Mouse (Mus musculus) forebrain, embryonic 13.5 days (tissue): ENCODE measurements around the gene Kcnh2. TPM values are rescaled to one million over a fixed set of nuclear protein-coding genes. Genes with fewer than 3 reads are reported as not detected.

Source experiments
- ATAC-seq: fragments of 200-750 bp; cut with Nextera tagmentation; 2 replicates; pipeline ENCODE4 v1.8.0; 2017
- H3K27ac ChIP-seq: fragments of 300-500 bp; sonication (generic); 2 replicates; pipeline ENCODE4 v1.5.1; 2015; ENCODE audit warnings: inconsistent platforms, mild to moderate bottlenecking, moderate library complexity
- H3K27me3 ChIP-seq: fragments of 300-500 bp; sonication (generic); 2 replicates; pipeline ENCODE4 v1.6.1; 2015; ENCODE audit warnings: mild to moderate bottlenecking, inconsistent platforms
- H3K36me3 ChIP-seq: fragments of 300-500 bp; sonication (generic); 2 replicates; pipeline ENCODE4 v1.6.1; 2015; ENCODE audit warnings: mild to moderate bottlenecking, inconsistent platforms; ENCODE audit not compliant: poor library complexity, severe bottlenecking
- H3K4me1 ChIP-seq: fragments of 300-500 bp; sonication (generic); 2 replicates; pipeline ENCODE4 v1.6.1; 2015; ENCODE audit warnings: inconsistent platforms
- H3K4me2 ChIP-seq: fragments of 300-500 bp; sonication (generic); 2 replicates; pipeline ENCODE4 v1.6.1; 2015; ENCODE audit warnings: inconsistent platforms, mild to moderate bottlenecking, moderate library complexity
- H3K4me3 ChIP-seq: fragments of 300-500 bp; sonication (generic); 2 replicates; pipeline ENCODE4 v1.5.1; 2015; ENCODE audit warnings: mild to moderate bottlenecking, inconsistent platforms
- H3K9ac ChIP-seq: fragments of 300-500 bp; sonication (generic); 2 replicates; pipeline ENCODE4 v1.6.1; 2015; ENCODE audit warnings: mild to moderate bottlenecking, inconsistent platforms
- H3K9me3 ChIP-seq: fragments of 300-500 bp; sonication (generic); replicated peaks from 2 replicates; pipeline ENCODE4 v1.6.1; 2016; ENCODE audit warnings: inconsistent platforms
- WGBS: fragments of 180-500 bp; shearing (Covaris S2); methylation state at CpG from one replicate; pipeline ENCODE4 v1.1.7; 2015; 5-methylcytosine and 5-hydroxymethylcytosine counted together
- polyA plus RNA-seq: library from polyadenylated mRNA; unstranded; fragments of >200 nt; fragmentation: Nextera tagmentation; extraction: Ambion mirVana; gene quantifications from 2 replicates; pipeline ENCODE4 v1.2.1, GENCODE M21; 2015

The Kcnh2 gene
- polyA plus RNA-seq, 1 experiment from 2014 or later, result 4.3 TPM

DNA sequence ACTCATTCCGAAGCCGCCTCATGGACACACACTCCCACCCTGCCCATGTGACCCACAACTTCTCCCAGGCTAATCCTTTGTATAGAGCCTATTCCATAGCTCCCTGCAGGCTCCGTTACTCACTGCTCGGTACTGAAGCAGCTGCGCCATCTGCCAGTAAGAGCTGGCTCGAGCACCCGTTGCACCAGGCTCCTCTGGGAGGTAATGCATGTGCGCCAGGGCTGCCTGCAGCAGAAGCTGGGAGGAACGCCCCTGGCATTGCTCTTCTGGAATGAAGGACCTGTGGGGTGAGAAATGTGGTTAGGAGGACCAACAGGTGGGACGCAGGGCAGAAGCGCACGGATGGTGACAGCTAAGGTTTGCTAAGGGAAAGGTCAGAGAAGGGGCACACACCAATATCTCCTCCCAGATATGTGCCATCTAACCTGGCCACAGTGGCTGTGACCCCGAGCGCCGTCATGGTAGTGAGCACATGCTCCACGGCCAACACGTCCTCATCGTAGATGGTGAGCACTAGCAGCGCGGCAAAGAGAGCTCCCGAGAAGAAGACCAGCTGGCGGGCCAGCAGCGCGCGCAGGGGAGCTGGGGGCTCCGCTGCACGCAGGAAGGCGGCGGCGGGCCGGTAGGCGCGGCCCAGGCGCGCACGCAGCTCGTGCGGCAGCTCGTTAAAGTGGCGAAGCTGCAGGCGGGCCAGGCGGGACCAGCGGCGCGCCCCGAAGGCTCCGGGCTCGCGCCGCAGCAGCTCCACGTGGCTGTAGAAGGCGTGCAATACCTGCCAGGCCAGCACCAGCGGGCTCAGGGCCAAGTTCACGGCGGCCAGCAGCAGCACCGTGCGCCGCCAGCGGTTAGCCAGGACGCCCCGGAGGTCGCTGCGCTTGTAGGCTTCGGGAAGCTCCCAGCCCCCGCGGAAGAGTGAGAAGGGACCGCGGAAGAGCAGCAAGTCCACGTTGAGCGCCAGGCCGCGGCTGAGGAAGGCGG lies 36.1 kb upstream of the Kcnh2 start:
- Histone ChIP-seq H3K4me3 (peak overlapping the region; percentile 45), H3K9me3 (no peaks in the 10 kb centered on the region), H3K4me1 (peaks cover 28% of the 10 kb centered on the region), H3K27me3 (peaks cover 65% of the 10 kb centered on the region), H3K4me2 (peak overlapping the region; percentile 95), H3K27ac (no peak overlapping the region), H3K9ac (peak overlapping the region; percentile 59), H3K36me3 (no peaks in the 10 kb centered on the region)
- ATAC-seq, result peak; percentile 70
- under 1% methylated on average over 68 of the region's 73 CpGs for WGBS

DNA sequence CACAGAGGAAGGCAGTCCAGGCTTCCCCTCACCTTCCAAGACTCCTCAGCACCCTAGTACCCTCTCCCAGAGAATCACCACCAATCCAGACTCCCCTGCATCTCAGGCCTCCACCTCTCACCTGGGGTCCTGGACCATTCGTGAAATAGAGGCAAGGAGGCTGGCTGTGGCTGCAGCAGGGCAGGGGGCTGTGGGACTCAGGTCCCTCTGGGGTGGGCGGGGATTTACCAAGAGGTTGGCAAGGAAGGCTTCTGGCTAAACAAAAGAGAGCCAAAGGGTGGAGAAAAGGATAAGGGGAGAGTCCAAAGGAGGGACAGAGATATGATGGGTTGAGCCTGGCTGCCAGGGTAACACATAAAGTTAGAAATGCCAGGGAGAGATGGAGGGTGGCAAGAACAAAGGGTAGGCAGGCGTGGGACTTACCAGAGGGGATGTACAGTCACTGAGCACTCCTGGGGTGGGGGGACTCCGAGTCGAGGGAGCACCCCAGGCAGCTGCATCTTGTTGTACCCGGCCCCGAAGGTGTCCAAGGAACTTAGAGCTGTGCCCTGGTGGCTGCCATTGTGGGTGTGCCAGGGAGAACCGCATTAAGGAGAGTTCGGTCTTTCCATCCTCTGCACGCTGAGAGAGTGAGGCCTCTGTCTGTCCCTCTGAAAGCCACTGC lies 34.6 kb upstream of the Kcnh2 start:
- H3K36me3 ChIP-seq, result no peaks in the 10 kb centered on the region
- H3K9ac ChIP-seq, result no peak overlapping the region
- H3K4me1 ChIP-seq, result peaks cover 28% of the 10 kb centered on the region
- H3K4me2 ChIP-seq, result no peak overlapping the region
- no peak for ATAC-seq
- peaks cover 59% of the 10 kb centered on the region for H3K27me3 ChIP-seq
- H3K4me3 ChIP-seq, result no peak overlapping the region
- H3K9me3 ChIP-seq, result no peaks in the 10 kb centered on the region
- H3K27ac ChIP-seq, result no peak overlapping the region
- 78% methylated on average over 10 of the region's 10 CpGs for WGBS

DNA sequence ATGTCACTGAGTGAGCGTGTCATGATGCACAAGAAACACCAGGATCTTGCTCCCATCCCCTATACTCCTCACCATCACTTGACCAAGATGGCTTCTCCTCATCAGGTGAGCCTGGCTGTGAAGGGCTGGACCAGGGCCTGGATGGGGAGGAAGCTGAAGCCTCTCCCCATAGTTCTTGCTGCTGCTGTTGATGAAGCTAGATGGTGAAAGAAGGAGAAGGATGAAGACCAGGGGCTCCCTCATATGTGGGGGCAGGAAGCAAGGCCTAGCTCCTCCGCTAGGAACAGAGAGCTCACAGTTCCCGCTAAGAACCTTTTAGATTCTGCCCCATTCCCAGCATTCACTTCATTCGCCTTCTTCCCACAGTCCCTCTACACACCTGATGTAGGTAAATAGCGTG lies 34.0 kb upstream of the Kcnh2 start:
- Histone ChIP-seq H3K4me2 (no peak overlapping the region), H3K9me3 (no peaks in the 10 kb centered on the region), H3K4me1 (peaks cover 28% of the 10 kb centered on the region), H3K4me3 (no peak overlapping the region), H3K36me3 (no peaks in the 10 kb centered on the region), H3K27me3 (peaks cover 54% of the 10 kb centered on the region), H3K9ac (no peak overlapping the region), H3K27ac (no peak overlapping the region)
- WGBS, result 93% methylated on average over 5 of the region's 5 CpGs
- no peak for ATAC-seq

DNA sequence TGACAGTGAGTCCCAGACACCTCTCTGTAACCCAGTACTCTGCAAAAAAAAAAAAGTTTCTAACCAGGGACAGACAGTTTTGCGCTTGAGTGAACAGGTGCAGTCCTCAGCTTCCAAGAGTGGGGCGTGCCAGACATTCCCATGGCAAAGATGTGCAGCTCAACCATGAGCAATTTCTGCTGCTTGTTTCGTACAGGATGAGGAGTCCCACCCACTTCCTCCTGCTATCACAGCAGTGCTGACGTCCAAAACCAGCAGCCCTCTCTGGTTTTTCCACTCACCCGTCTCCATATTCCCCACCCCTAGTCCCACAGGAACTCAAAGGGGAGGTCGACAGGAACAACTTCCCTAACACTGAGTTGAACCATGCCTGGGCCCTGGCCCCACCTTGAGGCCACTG lies 33.0 kb upstream of the Kcnh2 start:
- no peak for ATAC-seq
- H3K4me2 ChIP-seq, result no peak overlapping the region
- no peak overlapping the region for H3K4me3 ChIP-seq
- H3K9ac ChIP-seq, result no peak overlapping the region
- peaks cover 28% of the 10 kb centered on the region for H3K4me1 ChIP-seq
- no peaks in the 10 kb centered on the region for H3K9me3 ChIP-seq
- H3K36me3 ChIP-seq, result no peaks in the 10 kb centered on the region
- no peak overlapping the region for H3K27ac ChIP-seq
- WGBS, result 69% methylated on average over 6 of the region's 6 CpGs
- peaks cover 50% of the 10 kb centered on the region for H3K27me3 ChIP-seq

DNA sequence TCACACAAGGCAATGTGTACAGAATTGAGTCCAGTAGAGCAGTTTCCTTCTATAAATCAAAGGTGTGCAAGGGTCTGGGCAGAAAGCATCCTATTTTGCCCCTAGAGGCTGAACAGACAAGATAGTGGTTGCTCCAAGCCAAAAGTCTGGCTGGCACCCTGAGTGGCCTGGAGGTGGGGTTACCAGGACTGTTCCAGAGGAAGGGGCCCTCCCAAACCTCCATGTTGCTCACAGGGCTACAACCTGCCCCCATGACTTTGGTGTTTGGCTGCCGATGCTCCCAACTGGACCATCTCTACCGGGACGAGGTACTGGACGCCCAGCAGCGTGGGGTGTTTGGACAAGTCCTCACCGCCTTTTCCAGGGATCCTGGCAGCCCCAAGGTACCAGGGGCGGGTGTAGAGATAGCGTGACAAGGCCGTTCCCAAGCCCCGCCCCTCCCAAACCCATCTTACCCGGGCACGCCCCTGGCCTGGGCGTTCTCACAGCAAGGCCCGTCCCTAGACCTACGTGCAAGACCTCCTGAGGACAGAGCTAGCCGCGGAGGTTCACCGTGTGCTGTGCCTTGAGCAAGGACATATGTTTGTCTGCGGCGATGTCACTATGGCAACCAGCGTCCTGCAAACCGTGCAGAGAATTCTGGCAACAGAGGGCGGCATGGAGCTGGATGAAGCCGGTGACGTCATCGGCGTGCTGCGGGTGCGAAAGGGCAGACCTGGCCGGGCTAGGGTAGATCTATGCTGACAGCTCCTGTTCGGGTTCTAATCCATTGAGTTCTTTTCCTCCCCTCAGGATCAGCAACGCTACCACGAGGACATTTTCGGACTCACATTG lies 31.8 kb upstream of the Kcnh2 start:
- peaks cover 25% of the 10 kb centered on the region for H3K4me1 ChIP-seq
- peak overlapping the region; percentile 61 for H3K9ac ChIP-seq
- WGBS, result under 1% methylated on average over 34 of the region's 34 CpGs
- peak overlapping the region; percentile 49 for H3K4me3 ChIP-seq
- H3K9me3 ChIP-seq, result no peaks in the 10 kb centered on the region
- H3K27me3 ChIP-seq, result peaks cover 41% of the 10 kb centered on the region
- ATAC-seq, result peak; percentile 86
- no peak overlapping the region for H3K27ac ChIP-seq
- H3K4me2 ChIP-seq, result peak overlapping the region; percentile 72
- H3K36me3 ChIP-seq, result no peaks in the 10 kb centered on the region

DNA sequence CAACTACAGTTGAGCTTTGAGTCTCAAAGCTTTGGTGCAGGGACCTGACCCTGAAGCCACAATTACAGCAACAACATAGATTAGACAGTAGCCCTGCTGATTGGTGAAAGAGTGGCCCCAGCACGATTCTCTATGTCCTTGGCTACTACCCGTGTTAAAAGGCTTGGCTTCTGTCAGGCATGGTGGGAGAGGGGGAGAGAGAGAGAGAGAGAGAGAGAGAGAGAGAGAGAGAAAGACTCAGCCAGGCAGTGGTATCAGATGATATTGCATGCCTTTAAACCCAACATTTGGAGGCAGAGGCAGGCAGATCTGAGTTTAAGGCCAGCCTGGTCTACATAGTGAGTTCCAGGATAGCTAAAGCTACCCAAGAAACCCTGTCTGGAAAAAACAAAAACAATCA lies 30.6 kb upstream of the Kcnh2 start:
- no peak for ATAC-seq
- Histone ChIP-seq H3K36me3 (no peaks in the 10 kb centered on the region), H3K4me2 (no peak overlapping the region), H3K9ac (no peak overlapping the region), H3K9me3 (no peaks in the 10 kb centered on the region), H3K4me3 (no peak overlapping the region), H3K4me1 (peaks cover 13% of the 10 kb centered on the region), H3K27me3 (peaks cover 28% of the 10 kb centered on the region), H3K27ac (no peak overlapping the region)
- WGBS, result 52% methylated on average over 2 of the region's 2 CpGs

DNA sequence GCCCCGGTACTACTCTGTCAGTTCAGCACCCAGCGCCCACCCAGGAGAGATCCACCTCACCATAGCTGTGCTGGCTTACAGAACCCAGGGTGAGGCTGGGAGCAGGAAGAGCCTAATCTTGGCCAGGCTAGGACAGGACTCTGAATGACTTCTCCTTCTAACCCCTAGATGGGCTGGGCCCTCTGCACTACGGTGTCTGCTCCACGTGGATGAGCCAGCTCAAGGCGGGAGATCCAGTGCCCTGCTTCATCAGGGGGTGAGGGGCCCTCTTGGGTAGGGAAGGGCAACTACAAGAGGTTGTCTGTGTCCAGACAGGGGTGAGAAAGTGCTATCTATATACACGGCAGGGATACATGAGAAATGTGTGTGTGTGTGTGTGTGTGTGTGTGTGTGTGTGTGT lies 30.1 kb upstream of the Kcnh2 start:
- peaks cover 23% of the 10 kb centered on the region for H3K27me3 ChIP-seq

DNA sequence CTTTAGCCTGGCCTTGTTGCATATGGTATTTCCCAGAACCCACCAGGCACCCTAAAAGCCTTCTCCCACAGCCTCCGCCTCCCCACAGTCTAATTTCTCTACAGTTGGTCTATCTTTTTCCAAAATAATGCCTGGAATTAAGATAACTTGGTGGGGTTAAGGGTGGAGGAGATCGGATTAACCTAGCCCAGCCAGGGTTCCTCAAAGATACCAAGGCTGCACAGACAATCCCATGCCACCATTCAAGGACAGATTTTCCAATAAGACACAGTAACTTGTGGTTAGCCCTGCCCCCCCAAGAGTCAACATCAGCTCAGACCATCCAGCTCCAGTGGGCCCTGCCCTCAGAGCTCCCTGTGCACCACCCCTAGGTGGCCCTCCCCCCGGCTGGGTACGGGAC lies 29.1 kb upstream of the Kcnh2 start:
- Histone ChIP-seq H3K27me3 (peaks cover 14% of the 10 kb centered on the region; the same call in 1 of the 2 replicates), H3K27ac (no peak overlapping the region), H3K4me3 (no peak overlapping the region), H3K4me1 (peaks cover 11% of the 10 kb centered on the region), H3K9ac (no peak overlapping the region), H3K36me3 (no peaks in the 10 kb centered on the region), H3K9me3 (no peaks in the 10 kb centered on the region), H3K4me2 (no peak overlapping the region)
- WGBS, result 89% methylated on average over 4 of the region's 4 CpGs
- no peak for ATAC-seq

More for the DNA sequence above, 30.1 kb upstream of the Kcnh2 start:
- no peak overlapping the region for H3K9ac ChIP-seq
- ATAC-seq, result no peak
- no peak overlapping the region for H3K4me3 ChIP-seq
- 76% methylated on average over 6 of the region's 6 CpGs for WGBS
- no peak overlapping the region for H3K4me2 ChIP-seq
- no peaks in the 10 kb centered on the region for H3K9me3 ChIP-seq
- peaks cover 11% of the 10 kb centered on the region for H3K4me1 ChIP-seq
- no peaks in the 10 kb centered on the region for H3K36me3 ChIP-seq
- no peak overlapping the region for H3K27ac ChIP-seq

DNA sequence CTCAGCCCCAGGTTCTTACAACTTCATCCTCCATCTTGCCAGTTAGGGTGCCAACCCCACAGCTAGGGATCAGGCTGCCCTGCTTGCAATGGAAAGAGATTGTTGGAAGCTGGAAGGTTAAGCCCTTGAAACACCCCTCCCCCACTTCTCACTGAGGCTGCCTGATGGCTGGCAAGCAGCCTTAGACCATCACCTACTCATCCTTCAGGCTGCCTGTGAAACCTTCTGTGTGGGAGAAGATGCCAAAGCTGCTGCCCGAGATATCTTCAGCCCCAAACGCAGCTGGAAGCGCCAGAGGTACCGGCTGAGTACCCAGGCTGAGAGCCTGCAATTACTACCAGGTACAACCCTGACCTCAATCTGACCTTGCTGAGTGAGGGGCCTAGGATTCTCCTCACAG lies 28.1 kb upstream of the Kcnh2 start:
- Histone ChIP-seq H3K9me3 (no peaks in the 10 kb centered on the region), H3K36me3 (no peaks in the 10 kb centered on the region), H3K27ac (no peak overlapping the region), H3K4me1 (peaks cover 15% of the 10 kb centered on the region), H3K4me2 (no peak overlapping the region), H3K27me3 (0 out of 2 replicates have a peak, but pooled peaks cover 8% of the 10 kb centered on the region), H3K4me3 (no peak overlapping the region), H3K9ac (no peak overlapping the region)
- WGBS, result 84% methylated on average over 4 of the region's 4 CpGs
- ATAC-seq, result no peak

DNA sequence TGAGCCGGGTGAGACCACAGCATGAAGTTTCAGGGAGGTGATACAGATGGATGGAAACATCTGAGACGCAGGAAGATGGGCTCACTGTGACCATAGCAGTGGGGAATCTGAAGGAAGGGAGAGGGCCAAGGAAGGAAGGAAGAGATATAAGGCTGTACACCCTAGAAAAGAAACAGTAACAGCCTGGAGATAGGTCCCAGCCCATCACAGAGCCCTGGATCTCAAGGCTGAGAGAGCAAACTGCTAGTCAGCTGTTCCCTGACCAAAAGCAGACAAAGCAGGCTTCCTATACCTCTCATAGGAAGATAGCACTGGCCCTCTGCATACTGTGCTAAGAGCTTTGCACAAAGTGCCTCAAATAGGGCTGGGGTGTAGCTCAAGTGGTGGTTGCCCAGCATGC lies 27.3 kb upstream of the Kcnh2 start:
- 0 out of 2 replicates have a peak, but pooled peaks cover 8% of the 10 kb centered on the region for H3K27me3 ChIP-seq
- no peak overlapping the region for H3K4me2 ChIP-seq
- H3K4me1 ChIP-seq, result peaks cover 17% of the 10 kb centered on the region
- no peak overlapping the region for H3K27ac ChIP-seq
- 69% methylated on average over 2 of the region's 2 CpGs for WGBS
- H3K9ac ChIP-seq, result no peak overlapping the region
- no peak for ATAC-seq
- no peaks in the 10 kb centered on the region for H3K9me3 ChIP-seq
- H3K36me3 ChIP-seq, result no peaks in the 10 kb centered on the region
- H3K4me3 ChIP-seq, result no peak overlapping the region

DNA sequence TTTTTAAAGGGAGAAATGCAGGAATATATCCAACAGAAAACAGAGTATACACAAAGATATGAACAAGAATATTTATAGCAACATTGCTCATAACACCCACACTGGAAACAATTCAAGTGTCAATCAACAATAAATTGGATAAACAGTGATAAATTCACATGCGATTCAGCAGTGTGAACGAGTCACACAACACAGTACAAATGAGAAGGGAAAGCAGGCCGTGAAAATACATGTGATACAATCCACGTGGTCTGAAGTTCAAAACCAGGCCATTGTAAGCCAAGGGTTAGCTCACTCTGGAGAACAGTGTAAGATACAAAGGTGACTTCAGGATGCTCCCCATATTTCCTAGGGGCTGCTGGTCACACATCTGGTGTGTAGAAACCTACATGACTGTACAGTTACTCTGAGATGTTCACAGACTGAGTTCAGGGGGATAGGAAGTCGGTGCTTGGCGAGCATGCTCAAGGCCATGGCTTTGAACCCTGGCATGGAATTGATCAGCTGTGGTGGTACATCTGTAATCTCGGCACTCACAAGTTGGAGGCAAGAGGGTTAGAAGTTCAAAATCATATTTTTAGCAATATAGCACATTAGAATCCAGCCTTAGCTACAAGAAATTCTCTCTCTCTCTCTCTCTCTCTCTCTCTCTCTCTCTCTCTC lies 23.4 kb upstream of the Kcnh2 start:
- Histone ChIP-seq H3K27ac (no peak overlapping the region), H3K27me3 (0 out of 2 replicates have a peak, but pooled peaks cover 5% of the 10 kb centered on the region), H3K9me3 (no peaks in the 10 kb centered on the region), H3K4me1 (peaks cover 11% of the 10 kb centered on the region), H3K36me3 (no peaks in the 10 kb centered on the region), H3K4me3 (no peak overlapping the region), H3K4me2 (no peak overlapping the region), H3K9ac (no peak overlapping the region)
- 74% methylated on average over 7 of the region's 7 CpGs for WGBS
- ATAC-seq, result no peak
